28 mouse cellular contexts compared by ENCODE assay signal in the genomic region with DNA sequence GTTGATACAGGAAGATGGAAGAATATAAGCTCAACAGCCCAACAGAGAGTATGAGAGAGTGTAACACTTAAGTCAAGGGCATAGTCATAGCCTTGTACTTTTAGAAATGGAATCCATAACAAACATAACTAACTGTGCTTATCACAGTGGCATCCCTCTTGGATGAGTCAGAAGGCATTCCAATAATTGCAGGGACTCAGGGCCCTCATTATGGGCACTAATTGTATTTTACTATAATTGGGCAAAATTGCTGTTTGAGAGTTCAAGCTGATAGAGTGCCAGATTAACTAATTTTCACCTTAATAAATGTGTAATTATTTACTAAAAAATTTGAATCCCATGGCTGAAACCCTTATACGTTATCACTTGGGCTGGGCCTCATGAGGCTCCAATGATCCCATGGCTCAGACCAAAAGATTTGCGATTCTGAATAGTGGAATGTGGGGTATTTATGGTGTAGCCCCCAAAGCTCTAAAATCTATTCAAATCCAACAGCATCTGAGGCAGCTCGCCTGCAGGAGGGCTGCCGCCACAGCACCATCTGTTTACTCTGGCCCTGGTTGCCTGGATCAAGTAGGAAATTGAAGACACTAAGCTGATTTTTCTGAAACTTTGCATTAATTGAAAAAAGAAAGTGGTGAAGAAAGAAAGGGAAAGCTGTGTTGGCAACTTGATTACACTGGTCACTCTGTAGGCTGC.
A peak's percentile ranks its signal among the peaks of the same experiment; 100 is the strongest.
DNase-seq lines count a peak whose midpoint lies in the region; ATAC-seq and TF ChIP-seq lines count a peak whose summit lies in the region.
"Had no signal": no experiment of that assay in that cellular context is flagged by ENCODE, and none has a peak within 500 bp of the region (broad histone marks: within the 10 kb centered on the region; RNA-seq: fewer than 3 reads in every experiment).

No protein-coding gene starts in this region.

- no peak overlapping the region for H3K4me2 ChIP-seq in hindbrain, embryonic 14.5 days (replicated peaks)
- H3K4me2 ChIP-seq in hindbrain, postnatal 0 days (ENCODE audit: low read depth, low read length): no peak overlapping the region
- no peak overlapping the region for H3K4me2 ChIP-seq in midbrain, embryonic 11.5 days
- no peak overlapping the region for H3K4me2 ChIP-seq in midbrain, postnatal 0 days (ENCODE audit: low read depth, low read length, poor library complexity, severe bottlenecking)
- H3K4me2 ChIP-seq in forebrain, embryonic 14.5 days (ENCODE audit: low read length): no peak overlapping the region
- H3K4me2 ChIP-seq: embryonic facial prominence, embryonic 15.5 days; hindbrain, embryonic 15.5 days; intestine, embryonic 15.5 days; limb, embryonic 15.5 days; lung, embryonic 14.5 days; neural tube, embryonic 12.5 days; stomach, embryonic 15.5 days had no signal

- no peak overlapping the region for H3K9ac ChIP-seq in hindbrain, embryonic 14.5 days
- H3K9ac ChIP-seq in hindbrain, postnatal 0 days (replicated peaks; ENCODE audit: low read length): no peak overlapping the region
- no peak overlapping the region for H3K9ac ChIP-seq in midbrain, embryonic 11.5 days (ENCODE audit: low read length)
- H3K9ac ChIP-seq in midbrain, postnatal 0 days (replicated peaks; ENCODE audit: low read length, poor library complexity, severe bottlenecking): no peak overlapping the region
- H3K9ac ChIP-seq in forebrain, embryonic 14.5 days (ENCODE audit: low read length): no peak overlapping the region
- H3K9ac ChIP-seq: embryonic facial prominence, embryonic 15.5 days; hindbrain, embryonic 15.5 days; intestine, embryonic 15.5 days; limb, embryonic 15.5 days; liver, embryonic 14.5 days; lung, embryonic 14.5 days; neural tube, embryonic 12.5 days; stomach, embryonic 15.5 days had no signal

- ATAC-seq in hindbrain, embryonic 14.5 days (ENCODE audit: low FRiP score): 0 out of 2 replicates have a peak, but pooled peaks have one; percentile 37
- no peak for ATAC-seq in hindbrain, postnatal 0 days
- ATAC-seq in midbrain, embryonic 11.5 days (ENCODE audit: low FRiP score): peak; percentile 62; the same call in 1 of the 2 replicates
- no peak for ATAC-seq in midbrain, postnatal 0 days (ENCODE audit: low FRiP score)
- ATAC-seq in forebrain, embryonic 14.5 days: peak; percentile 72; the same call in 1 of the 2 replicates
- ATAC-seq: activated CD4-positive, CD25-positive, alpha-beta regulatory T cell, adult 4 months; intestine, embryonic 15.5 days had no signal

- H3K4me3 ChIP-seq in hindbrain, embryonic 14.5 days (replicated peaks; ENCODE audit: low read length): no peak overlapping the region
- no peak overlapping the region for H3K4me3 ChIP-seq in hindbrain, postnatal 0 days (ENCODE audit: low read length)
- no peak overlapping the region for H3K4me3 ChIP-seq in midbrain, embryonic 11.5 days (ENCODE audit: low read depth, low read length)
- H3K4me3 ChIP-seq in midbrain, postnatal 0 days (ENCODE audit: low read depth, low read length): no peak overlapping the region
- H3K4me3 ChIP-seq in forebrain, embryonic 14.5 days (ENCODE audit: low read depth, low read length): no peak overlapping the region
- no peak overlapping the region for H3K4me3 ChIP-seq in kidney, adult 2 months (ENCODE audit: insufficient read depth, low read depth, low read length)
- H3K4me3 ChIP-seq: embryonic facial prominence, embryonic 15.5 days; heart, embryonic 10.5 days; hindbrain, embryonic 15.5 days; intestine, embryonic 15.5 days; limb, embryonic 15.5 days; megakaryocyte, embryonic 14.5 days; neural tube, embryonic 12.5 days; stomach, embryonic 15.5 days had no signal

- 58% methylated on average over 4 of the region's 4 CpGs for WGBS in hindbrain, embryonic 14.5 days
- 42% methylated on average over 4 of the region's 4 CpGs for WGBS in hindbrain, postnatal 0 days
- WGBS in midbrain, embryonic 11.5 days: 56% methylated on average over 4 of the region's 4 CpGs
- WGBS in midbrain, postnatal 0 days: 50% methylated on average over 4 of the region's 4 CpGs
- WGBS in forebrain, embryonic 14.5 days: 32% methylated on average over 4 of the region's 4 CpGs
- 59% methylated on average over 4 of the region's 4 CpGs for WGBS in kidney, adult 2 months

- no peaks in the 10 kb centered on the region for H3K27me3 ChIP-seq in hindbrain, embryonic 14.5 days (ENCODE audit: control insufficient read depth, insufficient read depth, low read length)
- no peaks in the 10 kb centered on the region for H3K27me3 ChIP-seq in hindbrain, postnatal 0 days (ENCODE audit: insufficient read depth, low read length)
- H3K27me3 ChIP-seq in midbrain, embryonic 11.5 days (ENCODE audit: control insufficient read depth, insufficient read depth, low read length): no peaks in the 10 kb centered on the region
- no peaks in the 10 kb centered on the region for H3K27me3 ChIP-seq in midbrain, postnatal 0 days (ENCODE audit: insufficient read depth, low read length)
- H3K27me3 ChIP-seq in forebrain, embryonic 14.5 days (replicated peaks; ENCODE audit: control insufficient read depth, insufficient read depth, low read length): no peaks in the 10 kb centered on the region
- H3K27me3 ChIP-seq in kidney, adult 2 months (replicated peaks; ENCODE audit: control insufficient read depth, insufficient read depth, low read length): no peaks in the 10 kb centered on the region
- H3K27me3 ChIP-seq: embryonic facial prominence, embryonic 15.5 days; hindbrain, embryonic 15.5 days; intestine, embryonic 15.5 days; limb, embryonic 15.5 days; megakaryocyte, embryonic 14.5 days; neural tube, embryonic 12.5 days; stomach, embryonic 15.5 days had no signal

- no peak for TF ChIP-seq CTCF in hindbrain, postnatal 0 days (IDR thresholded peaks at IDR 0.05; ENCODE audit: low read depth)
- TF ChIP-seq CTCF in midbrain, postnatal 0 days (IDR thresholded peaks at IDR 0.05): no peak
- TF ChIP-seq CTCF in brain, embryonic 14.5 days (IDR thresholded peaks at IDR 0.05; ENCODE audit: borderline replicate concordance, extremely low read depth, insufficient read depth, insufficient read length): no peak
- no peak for TF ChIP-seq CTCF in kidney, adult 2 months (conservative IDR thresholded peaks at IDR 0.05; ENCODE audit: insufficient read depth, insufficient read length, low read depth, low read length)

- no peak overlapping the region for H3K27ac ChIP-seq in hindbrain, embryonic 14.5 days
- H3K27ac ChIP-seq in hindbrain, postnatal 0 days: no peak overlapping the region
- no peak overlapping the region for H3K27ac ChIP-seq in midbrain, embryonic 11.5 days (ENCODE audit: low read depth, low read length)
- H3K27ac ChIP-seq in midbrain, postnatal 0 days (ENCODE audit: low read depth, low read length): no peak overlapping the region
- H3K27ac ChIP-seq in forebrain, embryonic 14.5 days (ENCODE audit: low read depth, low read length): no peak overlapping the region
- H3K27ac ChIP-seq in kidney, adult 2 months (ENCODE audit: insufficient read depth, low read depth, low read length): no peak overlapping the region
- H3K27ac ChIP-seq: embryonic facial prominence, embryonic 15.5 days; heart, embryonic 10.5 days; hindbrain, embryonic 15.5 days; intestine, embryonic 15.5 days; limb, embryonic 15.5 days; liver, embryonic 14.5 days; neural tube, embryonic 12.5 days; stomach, embryonic 15.5 days had no signal

- no peak for DNase-seq in hindbrain, embryonic 14.5 days (ENCODE audit: low spot score)
- no peak for DNase-seq in hindbrain, postnatal 0 days (ENCODE audit: low spot score)
- DNase-seq in midbrain, embryonic 11.5 days (ENCODE audit: low spot score, missing footprints): no peak
- no peak for DNase-seq in midbrain, postnatal 0 days (ENCODE audit: low spot score)
- DNase-seq in brain, embryonic 14.5 days (ENCODE audit: low read depth): peak; percentile 73
- peak; percentile 45 for DNase-seq in forebrain, embryonic 14.5 days (ENCODE audit: low spot score)
- DNase-seq in kidney, adult 2 months: no peak
- no peak for DNase-seq in adipocyte (ENCODE audit: low spot score)
- DNase-seq: adrenal gland, postnatal 10 days; embryo, embryonic 11 days; gastrocnemius, postnatal 10 days; heart, postnatal 4 days; kidney, adult 9 months; kidney, postnatal 14 days; lung, embryonic 14.5 days; retina, postnatal 1 day; right cerebral cortex, postnatal 4 days; thymus, postnatal 25 days had no signal

- no peaks in the 10 kb centered on the region for H3K9me3 ChIP-seq in hindbrain, embryonic 14.5 days (ENCODE audit: control insufficient read depth, low read length)
- H3K9me3 ChIP-seq in hindbrain, postnatal 0 days (ENCODE audit: low read length): no peaks in the 10 kb centered on the region
- H3K9me3 ChIP-seq in midbrain, embryonic 11.5 days (ENCODE audit: control insufficient read depth, low read length): no peaks in the 10 kb centered on the region
- no peaks in the 10 kb centered on the region for H3K9me3 ChIP-seq in midbrain, postnatal 0 days (ENCODE audit: low read length)
- no peaks in the 10 kb centered on the region for H3K9me3 ChIP-seq in forebrain, embryonic 14.5 days (replicated peaks; ENCODE audit: control insufficient read depth, low read length)
- H3K9me3 ChIP-seq: embryonic facial prominence, embryonic 15.5 days; heart, embryonic 10.5 days; hindbrain, embryonic 15.5 days; intestine, embryonic 15.5 days; limb, embryonic 15.5 days; megakaryocyte, embryonic 14.5 days; neural tube, embryonic 12.5 days; stomach, embryonic 15.5 days had no signal

- no peaks in the 10 kb centered on the region for H3K4me1 ChIP-seq in hindbrain, embryonic 14.5 days (replicated peaks; ENCODE audit: control insufficient read depth, insufficient read depth, low read length)
- no peaks in the 10 kb centered on the region for H3K4me1 ChIP-seq in hindbrain, postnatal 0 days (ENCODE audit: insufficient read depth, low read length)
- no peaks in the 10 kb centered on the region; the same call in 1 of the 2 replicates for H3K4me1 ChIP-seq in midbrain, embryonic 11.5 days (ENCODE audit: control insufficient read depth, insufficient read depth, low read length)
- H3K4me1 ChIP-seq in midbrain, postnatal 0 days (ENCODE audit: insufficient read depth, low read length): no peaks in the 10 kb centered on the region
- no peaks in the 10 kb centered on the region for H3K4me1 ChIP-seq in forebrain, embryonic 14.5 days (ENCODE audit: control insufficient read depth, insufficient read depth, low read length)
- no peaks in the 10 kb centered on the region for H3K4me1 ChIP-seq in kidney, adult 2 months (ENCODE audit: control insufficient read depth, insufficient read depth, low read length)
- H3K4me1 ChIP-seq: embryonic facial prominence, embryonic 15.5 days; heart, embryonic 10.5 days; hindbrain, embryonic 15.5 days; intestine, embryonic 15.5 days; limb, embryonic 15.5 days; megakaryocyte, embryonic 14.5 days; neural tube, embryonic 12.5 days; stomach, embryonic 15.5 days had no signal

- no peaks in the 10 kb centered on the region for H3K36me3 ChIP-seq in hindbrain, embryonic 14.5 days (replicated peaks; ENCODE audit: control insufficient read depth, insufficient read depth)
- H3K36me3 ChIP-seq in hindbrain, postnatal 0 days (ENCODE audit: insufficient read depth, low read length): no peaks in the 10 kb centered on the region
- no peaks in the 10 kb centered on the region for H3K36me3 ChIP-seq in midbrain, embryonic 11.5 days (ENCODE audit: control insufficient read depth, insufficient read depth, low read length)
- H3K36me3 ChIP-seq in midbrain, postnatal 0 days (ENCODE audit: insufficient read depth, low read length): no peaks in the 10 kb centered on the region
- no peaks in the 10 kb centered on the region for H3K36me3 ChIP-seq in forebrain, embryonic 14.5 days (ENCODE audit: control insufficient read depth, insufficient read depth, low read length)
- no peaks in the 10 kb centered on the region for H3K36me3 ChIP-seq in kidney, adult 2 months (ENCODE audit: control insufficient read depth, insufficient read depth, low read length)
- H3K36me3 ChIP-seq: embryonic facial prominence, embryonic 15.5 days; heart, embryonic 10.5 days; hindbrain, embryonic 15.5 days; intestine, embryonic 15.5 days; limb, embryonic 15.5 days; neural tube, embryonic 12.5 days; stomach, embryonic 15.5 days had no signal

- TF ChIP-seq POLR2A in brain, embryonic 14.5 days (IDR thresholded peaks at IDR 0.05; ENCODE audit: borderline replicate concordance, extremely low read depth, insufficient read depth, insufficient read length, poor library complexity, severe bottlenecking): no peak
- no peak for TF ChIP-seq POLR2A in kidney, adult 2 months (IDR thresholded peaks at IDR 0.05; ENCODE audit: low read depth, low read length)

Comparison
In these comparisons a context has a peak if more than half of its experiments do, and no peak if none do; other contexts are left out.
1. ATAC-seq: peak in hindbrain, embryonic 14.5 days (single experiment), midbrain, embryonic 11.5 days (single experiment) and forebrain, embryonic 14.5 days (single experiment); none in hindbrain, postnatal 0 days (single experiment) and midbrain, postnatal 0 days (single experiment).
2. DNase-seq: peak in brain, embryonic 14.5 days (single experiment) and forebrain, embryonic 14.5 days (single experiment); none in hindbrain, embryonic 14.5 days (single experiment), hindbrain, postnatal 0 days (single experiment), midbrain, embryonic 11.5 days (single experiment), midbrain, postnatal 0 days (single experiment), kidney, adult 2 months (single experiment) and adipocyte (single experiment).